Mouse (Mus musculus) intestine, embryonic 15.5 days (tissue): ENCODE results near the gene Rnf168. TPM values are rescaled to one million over a fixed set of nuclear protein-coding genes. Genes with fewer than 3 reads are reported as not detected.
"Not testable (repeated sequence)": the region's sequence is repeated elsewhere in the genome, so short reads cannot be mapped to it uniquely, and the experiment has no call there.

Source experiments
- ATAC-seq: fragments of 200-750 bp; cut with Nextera tagmentation; 2 replicates; pipeline ENCODE4 v1.8.0; 2017; ENCODE audit warnings: moderate TSS enrichment, moderate library complexity
- H3K27ac ChIP-seq: fragments of 300-500 bp; sonication (generic); 2 replicates; pipeline ENCODE4 v1.5.1; 2015; ENCODE audit warnings: mild to moderate bottlenecking, inconsistent platforms
- H3K27me3 ChIP-seq: fragments of 300-500 bp; sonication (generic); replicated peaks from 2 replicates; pipeline ENCODE4 v1.6.1; 2015; ENCODE audit warnings: inconsistent platforms
- H3K36me3 ChIP-seq: fragments of 300-500 bp; sonication (generic); 2 replicates; pipeline ENCODE4 v1.6.1; 2015; ENCODE audit warnings: inconsistent platforms
- H3K4me1 ChIP-seq: fragments of 300-500 bp; sonication (generic); replicated peaks from 2 replicates; pipeline ENCODE4 v1.6.1; 2015; ENCODE audit warnings: inconsistent platforms
- H3K4me2 ChIP-seq: fragments of 300-500 bp; sonication (generic); replicated peaks from 2 replicates; pipeline ENCODE4 v1.6.1; 2015; ENCODE audit warnings: mild to moderate bottlenecking, inconsistent platforms
- H3K4me3 ChIP-seq: fragments of 300-500 bp; sonication (generic); replicated peaks from 2 replicates; pipeline ENCODE4 v1.5.1; 2015; ENCODE audit warnings: inconsistent platforms
- H3K9ac ChIP-seq: fragments of 300-500 bp; sonication (generic); 2 replicates; pipeline ENCODE4 v1.6.1; 2015; ENCODE audit warnings: inconsistent platforms
- H3K9me3 ChIP-seq: fragments of 300-500 bp; sonication (generic); 2 replicates; pipeline ENCODE4 v1.6.1; 2016; ENCODE audit warnings: inconsistent platforms
- WGBS: fragments of 180-500 bp; shearing (Covaris S2); methylation state at CpG from one replicate; pipeline ENCODE4 v1.1.7; 2015; 5-methylcytosine and 5-hydroxymethylcytosine counted together
- polyA plus RNA-seq: library from polyadenylated mRNA; unstranded; fragments of >200 nt; fragmentation: Nextera tagmentation; extraction: Ambion mirVana; gene quantifications from 2 replicates; pipeline ENCODE4 v1.2.1, GENCODE M21; 2015

Gene Rnf168
- polyA plus RNA-seq, 1 experiment from 2014 or later = 29.0 TPM

GRCm38 (mm10) chr16:32275830-32276229 is 1.4 kb upstream of the Rnf168 start:
- H3K27me3 ChIP-seq = no peaks in the 10 kb centered on the region
- no peak overlapping the region for H3K4me3 ChIP-seq
- H3K27ac ChIP-seq = no peak overlapping the region
- 0 out of 2 replicates have a peak, but pooled peaks cover 6% of the 10 kb centered on the region for H3K36me3 ChIP-seq
- no peak overlapping the region for H3K9ac ChIP-seq
- H3K4me2 ChIP-seq = no peak overlapping the region
- ATAC-seq = no peak
- 78% methylated on average over 1 of the region's 1 CpGs for WGBS
- H3K4me1 ChIP-seq = 0 out of 2 replicates have a peak, but pooled peaks cover 6% of the 10 kb centered on the region
- no peaks in the 10 kb centered on the region for H3K9me3 ChIP-seq

- 0 out of 2 replicates have a peak, but pooled peaks cover 6% of the 10 kb centered on the region for H3K4me1 ChIP-seq
- no peaks in the 10 kb centered on the region for H3K27me3 ChIP-seq
- H3K4me2 ChIP-seq = peak overlapping the region; percentile 57
- H3K36me3 ChIP-seq = 0 out of 2 replicates have a peak, but pooled peaks cover 6% of the 10 kb centered on the region
- WGBS = 39% methylated on average over 7 of the region's 7 CpGs
- H3K9me3 ChIP-seq = no peaks in the 10 kb centered on the region
- H3K9ac ChIP-seq = peak overlapping the region; percentile 92
- ATAC-seq = no peak
- peak overlapping the region; percentile 98 for H3K27ac ChIP-seq
- H3K4me3 ChIP-seq = peak overlapping the region; percentile 68
Observed at GRCm38 (mm10) chr16:32278396-32278795, 1.1 kb downstream of the Rnf168 start.

GRCm38 (mm10) chr16:32280211-32280610 is 3.0 kb downstream of the Rnf168 start:
- Histone ChIP-seq H3K4me3 (no peak overlapping the region), H3K4me2 (no peak overlapping the region), H3K36me3 (peaks cover 19% of the 10 kb centered on the region), H3K9ac (no peak overlapping the region), H3K27me3 (no peaks in the 10 kb centered on the region), H3K4me1 (0 out of 2 replicates have a peak, but pooled peaks cover 6% of the 10 kb centered on the region), H3K9me3 (no peaks in the 10 kb centered on the region), H3K27ac (no peak overlapping the region)
- WGBS = 94% methylated on average over 8 of the region's 8 CpGs
- no peak for ATAC-seq

DNA sequence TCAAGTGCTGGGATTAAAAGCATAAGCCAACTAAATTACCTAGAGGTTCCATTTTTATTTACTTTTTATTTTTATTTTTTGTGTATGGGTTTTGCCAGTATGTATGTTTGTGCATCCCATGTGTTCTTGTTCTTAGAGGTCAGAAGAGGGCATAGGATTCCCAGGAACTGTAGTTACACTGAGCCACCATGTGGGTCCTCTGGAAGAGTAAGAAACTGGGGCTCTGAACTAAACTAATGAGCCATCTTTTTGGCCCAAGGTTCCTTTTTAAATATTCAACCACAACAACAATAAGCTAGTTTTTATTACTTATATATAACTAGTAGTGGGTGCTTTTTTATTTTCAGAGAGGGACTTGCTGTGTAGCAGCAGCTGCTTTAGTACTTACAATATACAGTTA is 5.3 kb downstream of the Rnf168 start:
- no peak overlapping the region for H3K27ac ChIP-seq
- no peak overlapping the region for H3K9ac ChIP-seq
- H3K27me3 ChIP-seq = no peaks in the 10 kb centered on the region
- H3K9me3 ChIP-seq = no peaks in the 10 kb centered on the region
- H3K4me2 ChIP-seq = no peak overlapping the region
- peaks cover 24% of the 10 kb centered on the region for H3K36me3 ChIP-seq
- no peak overlapping the region for H3K4me3 ChIP-seq
- ATAC-seq = no peak
- H3K4me1 ChIP-seq = no peaks in the 10 kb centered on the region

DNA sequence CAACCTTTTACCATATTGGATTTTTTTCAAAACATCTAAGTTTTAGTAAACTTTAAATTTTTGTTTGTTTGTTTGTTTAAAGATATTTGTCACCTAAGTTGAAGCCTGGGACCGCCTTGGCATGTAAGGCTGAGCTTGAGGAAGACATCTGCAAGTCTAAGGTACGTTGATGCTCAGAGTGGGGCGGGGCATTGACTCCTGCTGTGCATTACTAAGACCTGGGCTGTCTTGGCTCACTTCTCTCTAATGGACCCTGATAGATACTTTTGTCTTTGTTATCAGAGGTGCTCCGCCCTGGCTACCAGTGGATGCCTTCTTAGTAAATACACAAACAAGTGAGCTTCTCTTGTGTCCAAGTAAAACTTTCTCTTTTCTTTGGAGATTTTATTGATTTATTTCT is 14.6 kb downstream of the Rnf168 start:
- ATAC-seq = no peak
- H3K9ac ChIP-seq = no peak overlapping the region
- H3K4me3 ChIP-seq = no peak overlapping the region
- H3K36me3 ChIP-seq = peaks cover 32% of the 10 kb centered on the region
- H3K27me3 ChIP-seq = no peaks in the 10 kb centered on the region
- H3K27ac ChIP-seq = no peak overlapping the region
- no peaks in the 10 kb centered on the region for H3K4me1 ChIP-seq
- H3K4me2 ChIP-seq = no peak overlapping the region
- no peaks in the 10 kb centered on the region for H3K9me3 ChIP-seq
- WGBS = 96% methylated on average over 4 of the region's 4 CpGs

- not testable (repeated sequence) for H3K4me1 ChIP-seq, H3K4me2 ChIP-seq, H3K27me3 ChIP-seq, H3K9me3 ChIP-seq, H3K27ac ChIP-seq, ATAC-seq, H3K9ac ChIP-seq, H3K4me3 ChIP-seq
- H3K36me3 ChIP-seq = peaks cover 12% of the 10 kb centered on the region
- 97% methylated on average over 4 of the region's 4 CpGs for WGBS
Observed at GRCm38 (mm10) chr16:32299617-32300016, 22.4 kb downstream of the Rnf168 start.

GRCm38 (mm10) chr16:32303046-32303445 is 25.8 kb downstream of the Rnf168 start:
- no peak overlapping the region for H3K4me2 ChIP-seq
- no peaks in the 10 kb centered on the region for H3K27me3 ChIP-seq
- H3K4me1 ChIP-seq = no peaks in the 10 kb centered on the region
- no peak overlapping the region for H3K9ac ChIP-seq
- H3K9me3 ChIP-seq = no peaks in the 10 kb centered on the region
- no peak for ATAC-seq
- 48% methylated on average over 1 of the region's 1 CpGs for WGBS
- no peaks in the 10 kb centered on the region for H3K36me3 ChIP-seq
- H3K4me3 ChIP-seq = no peak overlapping the region
- no peak overlapping the region for H3K27ac ChIP-seq

GRCm38 (mm10) chr16:32303886-32304285 is 26.6 kb downstream of the Rnf168 start:
- ATAC-seq = no peak
- Histone ChIP-seq H3K27ac (no peak overlapping the region), H3K4me2 (no peak overlapping the region), H3K9ac (no peak overlapping the region), H3K4me3 (no peak overlapping the region), H3K9me3 (no peaks in the 10 kb centered on the region), H3K27me3 (no peaks in the 10 kb centered on the region), H3K36me3 (no peaks in the 10 kb centered on the region), H3K4me1 (no peaks in the 10 kb centered on the region)
- WGBS = 93% methylated on average over 7 of the region's 7 CpGs

- 80% methylated on average over 4 of the region's 4 CpGs for WGBS
- Histone ChIP-seq H3K36me3 (no peaks in the 10 kb centered on the region), H3K9ac (no peak overlapping the region), H3K27me3 (no peaks in the 10 kb centered on the region), H3K4me1 (no peaks in the 10 kb centered on the region), H3K9me3 (no peaks in the 10 kb centered on the region), H3K4me2 (no peak overlapping the region), H3K27ac (no peak overlapping the region), H3K4me3 (no peak overlapping the region)
- no peak for ATAC-seq
Observed at GRCm38 (mm10) chr16:32311970-32312369, 34.7 kb downstream of the Rnf168 start.

DNA sequence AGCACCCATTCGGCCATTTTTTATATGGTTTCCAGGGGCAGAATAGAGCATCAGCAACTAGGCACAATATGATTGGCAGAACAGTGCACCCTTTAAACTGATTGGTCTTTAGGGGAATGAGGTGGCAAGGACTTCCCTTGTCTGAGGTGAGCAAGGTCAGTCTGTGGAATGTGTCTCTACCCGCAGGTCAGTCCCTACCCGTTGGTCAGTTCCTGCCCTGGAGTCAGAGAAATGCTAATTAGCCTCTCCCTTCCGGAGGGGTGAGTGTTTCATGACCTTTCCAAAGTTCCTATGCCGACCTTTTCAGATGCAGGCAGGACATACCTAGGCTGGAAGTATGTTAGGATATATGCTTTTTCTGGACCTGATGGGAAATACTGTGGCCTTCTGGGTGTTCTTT is 35.1 kb downstream of the Rnf168 start:
- 36% methylated on average over 5 of the region's 5 CpGs for WGBS

DNA sequence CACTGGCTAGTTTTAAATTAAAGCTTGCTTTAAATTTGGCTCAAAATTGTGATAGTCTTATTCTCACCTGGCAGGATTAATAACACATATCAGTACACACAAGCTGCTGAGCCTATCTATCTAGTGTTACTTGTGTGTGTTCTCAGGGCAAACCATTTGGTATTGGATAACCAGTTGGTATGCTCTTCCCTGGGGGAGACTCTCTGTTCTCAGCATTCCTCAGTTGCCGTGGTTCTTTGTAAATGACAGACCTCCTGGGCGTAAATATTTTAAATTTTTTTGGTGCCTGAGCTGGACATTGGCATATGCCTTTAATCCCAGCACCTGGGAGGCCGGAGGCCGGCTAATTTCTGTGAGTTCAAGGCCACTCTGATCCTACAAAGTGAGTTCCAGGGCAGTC is 35.6 kb downstream of the Rnf168 start:
- H3K4me2 ChIP-seq = no peak overlapping the region
- no peak for ATAC-seq
- no peaks in the 10 kb centered on the region for H3K4me1 ChIP-seq
- no peak overlapping the region for H3K4me3 ChIP-seq
- no peaks in the 10 kb centered on the region for H3K27me3 ChIP-seq
- H3K9me3 ChIP-seq = no peaks in the 10 kb centered on the region
- H3K36me3 ChIP-seq = no peaks in the 10 kb centered on the region
- no peak overlapping the region for H3K27ac ChIP-seq
- WGBS = 70% methylated on average over 4 of the region's 4 CpGs
- no peak overlapping the region for H3K9ac ChIP-seq

More for the DNA sequence above, 35.1 kb downstream of the Rnf168 start:
- Histone ChIP-seq H3K36me3 (no peaks in the 10 kb centered on the region), H3K27me3 (no peaks in the 10 kb centered on the region), H3K4me1 (no peaks in the 10 kb centered on the region), H3K9me3 (no peaks in the 10 kb centered on the region), H3K4me3 (no peak overlapping the region), H3K27ac (no peak overlapping the region), H3K4me2 (no peak overlapping the region), H3K9ac (no peak overlapping the region)
- no peak for ATAC-seq

DNA sequence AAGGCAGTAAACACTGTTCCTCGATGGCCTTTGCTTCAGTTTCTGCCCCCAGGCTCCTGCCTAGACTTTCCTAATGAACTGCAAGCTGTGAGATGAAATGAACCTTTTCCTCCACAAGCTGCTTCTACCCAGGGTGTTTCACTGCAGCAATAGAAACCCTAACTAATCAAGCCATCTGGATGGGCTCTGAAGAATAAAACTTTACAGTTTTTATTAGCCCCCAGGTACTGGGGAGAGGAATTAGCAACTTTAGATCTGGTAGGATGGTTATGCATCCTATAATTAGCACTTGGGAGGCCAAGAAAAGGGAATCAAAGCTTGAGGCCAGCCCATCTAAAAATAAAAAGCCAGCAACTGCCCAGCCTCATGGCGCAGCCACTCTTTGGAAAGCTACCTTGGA is 39.3 kb downstream of the Rnf168 start:
- Histone ChIP-seq H3K9ac (no peak overlapping the region), H3K27me3 (no peaks in the 10 kb centered on the region), H3K4me3 (no peak overlapping the region), H3K27ac (no peak overlapping the region), H3K4me1 (no peaks in the 10 kb centered on the region), H3K36me3 (no peaks in the 10 kb centered on the region), H3K4me2 (no peak overlapping the region), H3K9me3 (no peaks in the 10 kb centered on the region)
- 72% methylated on average over 2 of the region's 2 CpGs for WGBS
- ATAC-seq = no peak

- Histone ChIP-seq H3K4me2 (peak overlapping the region; percentile 22; the same call in 1 of the 2 replicates), H3K4me1 (no peaks in the 10 kb centered on the region), H3K36me3 (no peaks in the 10 kb centered on the region), H3K4me3 (no peak overlapping the region), H3K9me3 (no peaks in the 10 kb centered on the region), H3K27me3 (no peaks in the 10 kb centered on the region), H3K9ac (no peak overlapping the region), H3K27ac (no peak overlapping the region)
- ATAC-seq = no peak
- WGBS = 29% methylated on average over 7 of the region's 7 CpGs
Observed at GRCm38 (mm10) chr16:32323953-32324352, 46.7 kb downstream of the Rnf168 start.
